In the genomic region with DNA sequence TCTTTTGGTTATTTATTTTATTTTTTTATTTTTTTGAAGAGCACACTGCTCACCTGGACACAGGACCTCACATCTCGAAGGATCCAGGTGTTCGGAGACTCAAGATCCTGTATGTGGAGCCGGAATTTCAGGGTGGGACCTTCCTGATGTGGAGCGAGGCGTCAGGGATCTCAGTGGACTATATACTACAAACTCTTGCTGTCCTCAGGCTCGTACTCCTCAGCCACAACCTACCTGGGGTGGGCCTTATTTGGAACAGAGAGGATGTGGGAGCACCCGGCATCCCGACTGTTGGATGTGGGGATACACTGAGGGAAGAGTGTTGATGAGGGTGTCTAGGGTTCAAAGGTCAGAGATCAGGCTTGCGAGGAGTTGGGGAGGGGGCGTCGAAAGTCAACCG, we compare ENCODE assay signal across 9 mouse cellular contexts. TPM values are rescaled to one million over a fixed set of nuclear protein-coding genes. Genes with fewer than 3 reads are reported as not detected.
A peak's percentile ranks its signal among the peaks of the same experiment; 100 is the strongest.
DNase-seq lines count a peak whose midpoint lies in the region; ATAC-seq and TF ChIP-seq lines count a peak whose summit lies in the region.
"Not testable (repeated sequence)": the region's sequence is repeated elsewhere in the genome, so short reads cannot be mapped to it uniquely, and the experiment has no call there.
"Had no signal": no experiment of that assay in that cellular context is flagged by ENCODE, and none has a peak within 500 bp of the region (broad histone marks: within the 10 kb centered on the region; RNA-seq: fewer than 3 reads in every experiment).

No protein-coding gene starts in this region.

- H3K4me1 ChIP-seq in E14TG2a.4 (replicated peaks; ENCODE audit: low read depth, low read length), result peaks cover 46% of the 10 kb centered on the region
- H3K4me1 ChIP-seq in heart, embryonic 11.5 days (ENCODE audit: control insufficient read depth, insufficient read depth, low read length), result peaks cover 11% of the 10 kb centered on the region
- H3K4me1 ChIP-seq in hindbrain, embryonic 14.5 days (replicated peaks; ENCODE audit: control insufficient read depth, insufficient read depth, low read length), result peaks cover 13% of the 10 kb centered on the region
- peaks cover 12% of the 10 kb centered on the region for H3K4me1 ChIP-seq in kidney, postnatal 0 days (replicated peaks; ENCODE audit: insufficient read depth, low read length)
- H3K4me1 ChIP-seq in liver, embryonic 14.5 days (replicated peaks; ENCODE audit: control insufficient read depth in 2 of 2, insufficient read depth in 2 of 2, low read length in 1 of 2), result peaks cover 10 to 18% of the 10 kb centered on the region in 2 experiments
- peaks cover 11% of the 10 kb centered on the region for H3K4me1 ChIP-seq in midbrain, embryonic 11.5 days (ENCODE audit: control insufficient read depth, insufficient read depth, low read length)
- not testable (repeated sequence) for H3K4me1 ChIP-seq in neural tube, embryonic 14.5 days (ENCODE audit: control insufficient read depth, insufficient read depth, low read length)

- H3K27ac ChIP-seq in heart, embryonic 11.5 days (ENCODE audit: low read depth, low read length); hindbrain, embryonic 14.5 days; kidney, postnatal 0 days; liver, embryonic 14.5 days; midbrain, embryonic 11.5 days (ENCODE audit: low read depth, low read length); neural tube, embryonic 14.5 days (ENCODE audit: low read depth, low read length): not testable (repeated sequence)

- DNase-seq in hindbrain, embryonic 14.5 days (ENCODE audit: low spot score); kidney, postnatal 0 days (ENCODE audit: low spot score); liver, embryonic 14.5 days (ENCODE audit: low read depth in 3 of 3, low spot score in 3 of 3); midbrain, embryonic 11.5 days (ENCODE audit: low spot score, missing footprints): not testable (repeated sequence)

- peaks cover 29% of the 10 kb centered on the region for H3K36me3 ChIP-seq in E14TG2a.4 (ENCODE audit: insufficient read depth, low read length)
- not testable (repeated sequence) for H3K36me3 ChIP-seq in heart, embryonic 11.5 days (ENCODE audit: control insufficient read depth, insufficient read depth, low read length); kidney, postnatal 0 days (ENCODE audit: insufficient read depth, low read length); liver, embryonic 14.5 days (replicated peaks; ENCODE audit: control insufficient read depth, insufficient read depth, low read depth); midbrain, embryonic 11.5 days (ENCODE audit: control insufficient read depth, insufficient read depth, low read length); neural tube, embryonic 14.5 days (ENCODE audit: control insufficient read depth, insufficient read depth, low read length)
- peaks cover 27% of the 10 kb centered on the region for H3K36me3 ChIP-seq in hindbrain, embryonic 14.5 days (replicated peaks; ENCODE audit: control insufficient read depth, insufficient read depth)

- not testable (repeated sequence) for H3K9ac ChIP-seq in heart, embryonic 11.5 days (ENCODE audit: low read depth, low read length); hindbrain, embryonic 14.5 days; kidney, postnatal 0 days (ENCODE audit: low read depth, low read length); liver, embryonic 14.5 days (replicated peaks); midbrain, embryonic 11.5 days (ENCODE audit: low read length); neural tube, embryonic 14.5 days (replicated peaks; ENCODE audit: low read depth, low read length)

- TF ChIP-seq CTCF in E14TG2a.4 (conservative IDR thresholded peaks at IDR 0.05; ENCODE audit: low read length); kidney, postnatal 0 days (IDR thresholded peaks at IDR 0.05; ENCODE audit: low read depth); liver, embryonic 14.5 days (IDR thresholded peaks at IDR 0.05; ENCODE audit: low read depth): not testable (repeated sequence)

- peak; percentile 58 for ATAC-seq in erythroid progenitor cell, adult 5-6 weeks (replicated peaks; ENCODE audit: low FRiP score, poor library complexity, severe bottlenecking)
- peak; percentile 39 for ATAC-seq in heart, embryonic 11.5 days (replicated peaks; ENCODE audit: insufficient number of reproducible peaks, low FRiP score, low TSS enrichment)
- ATAC-seq in hindbrain, embryonic 14.5 days (ENCODE audit: low FRiP score), result peak; percentile 55
- peak; percentile 33 for ATAC-seq in kidney, postnatal 0 days (replicated peaks; ENCODE audit: low FRiP score, low read depth)
- ATAC-seq in liver, embryonic 14.5 days (ENCODE audit: insufficient read depth), result peak; percentile 58
- ATAC-seq in midbrain, embryonic 11.5 days (ENCODE audit: low FRiP score), result peak; percentile 62
- peak; percentile 54 for ATAC-seq in neural tube, embryonic 14.5 days (ENCODE audit: low read depth)

- no CpG with 5 or more reads among the region's 12 CpGs for WGBS in heart, embryonic 11.5 days (ENCODE audit: insufficient replicate concordance)
- WGBS in hindbrain, embryonic 14.5 days, result no CpG with 5 or more reads among the region's 12 CpGs
- WGBS in kidney, postnatal 0 days, result no CpG with 5 or more reads among the region's 12 CpGs
- WGBS in liver, embryonic 14.5 days (ENCODE audit: insufficient replicate concordance), result no CpG with 5 or more reads among the region's 12 CpGs
- no CpG with 5 or more reads among the region's 12 CpGs for WGBS in midbrain, embryonic 11.5 days
- no CpG with 5 or more reads among the region's 12 CpGs for WGBS in neural tube, embryonic 14.5 days

- not testable (repeated sequence) for H3K4me2 ChIP-seq in heart, embryonic 11.5 days; hindbrain, embryonic 14.5 days (replicated peaks); kidney, postnatal 0 days (ENCODE audit: low read length); liver, embryonic 14.5 days (ENCODE audit: low read depth); midbrain, embryonic 11.5 days; neural tube, embryonic 14.5 days (ENCODE audit: low read depth, low read length)

- TF ChIP-seq EP300 in liver, embryonic 14.5 days (IDR thresholded peaks at IDR 0.05; ENCODE audit: low read depth), result not testable (repeated sequence)

- H3K4me3 ChIP-seq in E14TG2a.4 (replicated peaks; ENCODE audit: low read length), result peak overlapping the region; percentile 84; the same call in 1 of the 2 replicates
- H3K4me3 ChIP-seq in heart, embryonic 11.5 days (ENCODE audit: low read depth, low read length), result peak overlapping the region; percentile 74
- H3K4me3 ChIP-seq in hindbrain, embryonic 14.5 days (replicated peaks; ENCODE audit: low read length), result peak overlapping the region; percentile 43
- not testable (repeated sequence) for H3K4me3 ChIP-seq in kidney, postnatal 0 days (replicated peaks; ENCODE audit: low read depth, low read length)
- peak overlapping the region in 1 of 2 experiments; percentile 72; a peak in 2 of 4 replicates for H3K4me3 ChIP-seq in liver, embryonic 14.5 days (ENCODE audit: insufficient read depth in 1 of 2, low read depth in 2 of 2, low read length in 2 of 2)
- H3K4me3 ChIP-seq in midbrain, embryonic 11.5 days (ENCODE audit: low read depth, low read length), result peak overlapping the region; percentile 67
- peak overlapping the region; percentile 61 for H3K4me3 ChIP-seq in neural tube, embryonic 14.5 days (ENCODE audit: low read depth, low read length)

- H3K9me3 ChIP-seq in E14TG2a.4 (ENCODE audit: low read length); heart, embryonic 11.5 days (replicated peaks; ENCODE audit: control insufficient read depth, low read length); hindbrain, embryonic 14.5 days (ENCODE audit: control insufficient read depth, low read length); kidney, postnatal 0 days (replicated peaks; ENCODE audit: low read length); liver, embryonic 14.5 days (ENCODE audit: control insufficient read depth, low read length); midbrain, embryonic 11.5 days (ENCODE audit: control insufficient read depth, low read length); neural tube, embryonic 14.5 days (ENCODE audit: control insufficient read depth, low read length): not testable (repeated sequence)

- not testable (repeated sequence) for H3K27me3 ChIP-seq in E14TG2a.4 (ENCODE audit: insufficient read depth, low read length); heart, embryonic 11.5 days (ENCODE audit: control insufficient read depth, insufficient read depth, low read length); hindbrain, embryonic 14.5 days (ENCODE audit: control insufficient read depth, insufficient read depth, low read length); kidney, postnatal 0 days (ENCODE audit: insufficient read depth, low read length); liver, embryonic 14.5 days (ENCODE audit: control insufficient read depth, insufficient read depth, low read length); midbrain, embryonic 11.5 days (ENCODE audit: control insufficient read depth, insufficient read depth, low read length); neural tube, embryonic 14.5 days (ENCODE audit: control insufficient read depth, insufficient read depth, low read length)

RNA-seq across cellular contexts. Expression of gene Lysmd1, which starts 0.2 kb away (rescaled TPM):
- total RNA-seq in erythroid progenitor cell, adult 5-6 weeks (2015; ENCODE audit: low replicate concordance), result 4.6 and 8.3 TPM in 2 replicates
- total RNA-seq in erythroid progenitor cell, adult 5-6 weeks (2017; ENCODE audit: low replicate concordance), result 7.0 and 8.1 TPM in 2 replicates
- polyA plus RNA-seq in heart, embryonic 11.5 days (2014; fragmentation: Nextera tagmentation; extraction: Ambion mirVana), result 6.5 and 7.6 TPM in 2 replicates
- polyA plus RNA-seq in hindbrain, embryonic 14.5 days (2014; fragmentation: Nextera tagmentation; extraction: Ambion mirVana), result 34.0 and 35.7 TPM in 2 replicates
- 14.4 and 15.2 TPM in 2 replicates for polyA plus RNA-seq in kidney, postnatal 0 days (2015; fragmentation: Nextera tagmentation; extraction: Ambion mirVana)
- 2.9 and 3.9 TPM in 2 replicates for polyA plus RNA-seq in liver, embryonic 14.5 days (2012; rRNA removed)
- 4.8 and 5.2 TPM in 2 replicates for polyA plus RNA-seq in liver, embryonic 14.5 days (2014; fragmentation: Nextera tagmentation; extraction: Ambion mirVana)
- polyA plus RNA-seq in midbrain, embryonic 11.5 days (2014; fragmentation: Nextera tagmentation; extraction: Ambion mirVana), result 16.1 and 17.4 TPM in 2 replicates
- polyA plus RNA-seq in neural tube, embryonic 14.5 days (2014; fragmentation: Nextera tagmentation; extraction: Ambion mirVana), result 36.8 and 37.3 TPM in 2 replicates

RNA-seq across cellular contexts. Expression of gene Scnm1, which starts 0.3 kb away (rescaled TPM):
- total RNA-seq in erythroid progenitor cell, adult 5-6 weeks (2015; ENCODE audit: low replicate concordance), result 35.0 and 41.1 TPM in 2 replicates
- 34.9 and 43.6 TPM in 2 replicates for total RNA-seq in erythroid progenitor cell, adult 5-6 weeks (2017; ENCODE audit: low replicate concordance)
- 57.7 and 61.8 TPM in 2 replicates for polyA plus RNA-seq in heart, embryonic 11.5 days (2014; fragmentation: Nextera tagmentation; extraction: Ambion mirVana)
- polyA plus RNA-seq in hindbrain, embryonic 14.5 days (2014; fragmentation: Nextera tagmentation; extraction: Ambion mirVana), result 71.4 and 82.4 TPM in 2 replicates
- 63.0 and 63.5 TPM in 2 replicates for polyA plus RNA-seq in kidney, postnatal 0 days (2015; fragmentation: Nextera tagmentation; extraction: Ambion mirVana)
- polyA plus RNA-seq in liver, embryonic 14.5 days (2012; rRNA removed), result 22.4 and 33.1 TPM in 2 replicates
- polyA plus RNA-seq in liver, embryonic 14.5 days (2014; fragmentation: Nextera tagmentation; extraction: Ambion mirVana), result 23.1 and 24.8 TPM in 2 replicates
- 84.9 and 86.3 TPM in 2 replicates for polyA plus RNA-seq in midbrain, embryonic 11.5 days (2014; fragmentation: Nextera tagmentation; extraction: Ambion mirVana)
- polyA plus RNA-seq in neural tube, embryonic 14.5 days (2014; fragmentation: Nextera tagmentation; extraction: Ambion mirVana), result 80.8 and 96.9 TPM in 2 replicates

RNA-seq across cellular contexts. Expression of gene Tnfaip8l2, which starts 8.0 kb away (rescaled TPM):
- 7.5 and 18.0 TPM in 2 replicates for total RNA-seq in erythroid progenitor cell, adult 5-6 weeks (2015; ENCODE audit: low replicate concordance)
- 4.4 and 8.6 TPM in 2 replicates for total RNA-seq in erythroid progenitor cell, adult 5-6 weeks (2017; ENCODE audit: low replicate concordance)
- 0.79 and 1.5 TPM in 2 replicates for polyA plus RNA-seq in heart, embryonic 11.5 days (2014; fragmentation: Nextera tagmentation; extraction: Ambion mirVana)
- 2.3 and 2.7 TPM in 2 replicates for polyA plus RNA-seq in hindbrain, embryonic 14.5 days (2014; fragmentation: Nextera tagmentation; extraction: Ambion mirVana)
- polyA plus RNA-seq in kidney, postnatal 0 days (2015; fragmentation: Nextera tagmentation; extraction: Ambion mirVana), result 2.8 and 3.6 TPM in 2 replicates
- 4.8 and 4.9 TPM in 2 replicates for polyA plus RNA-seq in liver, embryonic 14.5 days (2012; rRNA removed)
- 5.7 and 6.1 TPM in 2 replicates for polyA plus RNA-seq in liver, embryonic 14.5 days (2014; fragmentation: Nextera tagmentation; extraction: Ambion mirVana)
- 2.2 and 2.9 TPM in 2 replicates for polyA plus RNA-seq in midbrain, embryonic 11.5 days (2014; fragmentation: Nextera tagmentation; extraction: Ambion mirVana)
- polyA plus RNA-seq in neural tube, embryonic 14.5 days (2014; fragmentation: Nextera tagmentation; extraction: Ambion mirVana), result 2.1 and 4.1 TPM in 2 replicates

RNA-seq across cellular contexts. Expression of gene Tmod4, which starts 9.9 kb away (rescaled TPM):
- total RNA-seq in erythroid progenitor cell, adult 5-6 weeks (2015; ENCODE audit: low replicate concordance), result not detected in 2 replicates
- total RNA-seq in erythroid progenitor cell, adult 5-6 weeks (2017; ENCODE audit: low replicate concordance), result not detected in 2 replicates
- polyA plus RNA-seq in heart, embryonic 11.5 days (2014; fragmentation: Nextera tagmentation; extraction: Ambion mirVana), result 0.53 and 0.83 TPM in 2 replicates
- polyA plus RNA-seq in hindbrain, embryonic 14.5 days (2014; fragmentation: Nextera tagmentation; extraction: Ambion mirVana), result 0.61 and 1.7 TPM in 2 replicates
- polyA plus RNA-seq in kidney, postnatal 0 days (2015; fragmentation: Nextera tagmentation; extraction: Ambion mirVana), result 0.69 and 0.83 TPM in 2 replicates
- 0.11 and 0.32 TPM in 2 replicates for polyA plus RNA-seq in liver, embryonic 14.5 days (2012; rRNA removed)
- 0.15 and 0.23 TPM in 2 replicates for polyA plus RNA-seq in liver, embryonic 14.5 days (2014; fragmentation: Nextera tagmentation; extraction: Ambion mirVana)
- 0.97 TPM in 1 of 2 replicates, not detected in the other for polyA plus RNA-seq in midbrain, embryonic 11.5 days (2014; fragmentation: Nextera tagmentation; extraction: Ambion mirVana)
- 0.72 and 0.98 TPM in 2 replicates for polyA plus RNA-seq in neural tube, embryonic 14.5 days (2014; fragmentation: Nextera tagmentation; extraction: Ambion mirVana)
- total RNA-seq: adrenal gland, postnatal 14 days had no signal

RNA-seq across cellular contexts. Expression of gene Vps72, which starts 23.3 kb away (rescaled TPM):
- 11.5 and 13.4 TPM in 2 replicates for total RNA-seq in erythroid progenitor cell, adult 5-6 weeks (2015; ENCODE audit: low replicate concordance)
- total RNA-seq in erythroid progenitor cell, adult 5-6 weeks (2017; ENCODE audit: low replicate concordance), result 38.0 and 48.7 TPM in 2 replicates
- 108 and 113 TPM in 2 replicates for polyA plus RNA-seq in heart, embryonic 11.5 days (2014; fragmentation: Nextera tagmentation; extraction: Ambion mirVana)
- 148 and 150 TPM in 2 replicates for polyA plus RNA-seq in hindbrain, embryonic 14.5 days (2014; fragmentation: Nextera tagmentation; extraction: Ambion mirVana)
- 116 and 120 TPM in 2 replicates for polyA plus RNA-seq in kidney, postnatal 0 days (2015; fragmentation: Nextera tagmentation; extraction: Ambion mirVana)
- polyA plus RNA-seq in liver, embryonic 14.5 days (2012; rRNA removed), result 19.7 and 23.4 TPM in 2 replicates
- polyA plus RNA-seq in liver, embryonic 14.5 days (2014; fragmentation: Nextera tagmentation; extraction: Ambion mirVana), result 29.6 and 31.4 TPM in 2 replicates
- 221 and 238 TPM in 2 replicates for polyA plus RNA-seq in midbrain, embryonic 11.5 days (2014; fragmentation: Nextera tagmentation; extraction: Ambion mirVana)
- 157 and 160 TPM in 2 replicates for polyA plus RNA-seq in neural tube, embryonic 14.5 days (2014; fragmentation: Nextera tagmentation; extraction: Ambion mirVana)
